Mouse (Mus musculus): ENCODE data around the gene Dpm2. TPM values are rescaled to one million over a fixed set of nuclear protein-coding genes. Genes with fewer than 3 reads are reported as not detected.

Dpm2 gene
- polyA plus RNA-seq, 1 experiment from 2014 or later, result 136 TPM

DNA sequence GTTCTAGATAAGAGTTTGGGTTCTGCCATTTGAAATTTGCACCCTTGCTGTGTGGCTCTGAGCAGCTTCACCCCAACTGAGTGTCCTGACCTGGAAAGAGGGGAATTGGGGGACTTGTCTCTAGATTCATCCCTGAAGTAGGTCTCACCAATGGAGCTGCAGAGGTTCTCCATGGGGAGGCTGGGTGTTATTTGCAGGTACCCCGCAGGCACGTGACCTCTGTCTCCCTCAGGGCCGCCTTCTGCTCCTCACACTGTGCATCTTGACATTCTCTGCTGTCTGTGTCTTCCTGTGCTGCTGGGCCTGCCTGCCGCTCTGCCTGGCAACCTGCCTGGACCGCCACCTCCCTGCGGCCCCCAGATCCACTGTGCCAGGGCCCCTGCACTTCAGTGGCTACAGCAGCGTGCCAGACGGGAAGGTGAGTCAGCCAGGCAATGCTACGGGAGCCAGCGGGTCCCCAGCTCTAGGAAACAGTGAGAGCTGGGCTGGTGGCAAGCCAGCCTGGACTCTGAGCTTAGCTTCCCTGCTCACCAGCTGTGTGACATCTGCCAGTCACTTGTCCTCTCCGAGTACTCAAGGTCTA is 18.6 kb downstream of the Dpm2 start:
- Histone ChIP-seq H3K4me3 (no peak overlapping the region), H3K27me3 (no peaks in the 10 kb centered on the region), H3K4me1 (peaks cover 27% of the 10 kb centered on the region), H3K9me3 (no peaks in the 10 kb centered on the region), H3K9ac (replicated peaks) (0 out of 2 replicates have a peak overlapping the region, but pooled peaks have one; percentile 24), H3K4me2 (replicated peaks) (no peak overlapping the region), H3K27ac (replicated peaks) (no peak overlapping the region), H3K36me3 (no peaks in the 10 kb centered on the region)
- no peak for ATAC-seq (replicated peaks)
- 61% methylated on average over 11 of the region's 11 CpGs for WGBS

DNA sequence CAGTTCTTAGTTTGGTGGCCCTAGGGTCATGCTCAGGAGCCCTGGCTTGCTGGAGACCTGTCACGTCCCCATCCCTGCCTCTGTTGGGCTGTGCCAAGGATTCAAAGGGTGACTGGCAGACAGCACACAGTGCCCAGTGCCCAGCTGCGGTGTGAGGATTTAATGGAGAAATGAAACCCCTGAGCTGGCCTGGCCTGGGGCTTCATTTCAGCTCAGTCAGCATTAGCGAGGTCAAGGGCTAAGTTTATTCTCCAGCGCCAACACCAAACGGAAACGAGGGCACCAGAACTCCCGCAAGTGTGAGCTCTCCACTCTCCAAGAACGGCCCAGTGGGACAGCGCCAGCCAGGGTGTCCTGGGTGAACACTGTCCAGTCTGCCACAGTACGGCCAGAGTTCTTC is 19.6 kb downstream of the Dpm2 start:
- H3K27ac ChIP-seq (replicated peaks), result no peak overlapping the region
- no peak for ATAC-seq (replicated peaks)
- no peaks in the 10 kb centered on the region for H3K36me3 ChIP-seq
- H3K27me3 ChIP-seq, result no peaks in the 10 kb centered on the region
- no peak overlapping the region for H3K4me3 ChIP-seq
- H3K9ac ChIP-seq (replicated peaks), result no peak overlapping the region
- WGBS, result 84% methylated on average over 10 of the region's 10 CpGs
- peaks cover 27% of the 10 kb centered on the region for H3K4me1 ChIP-seq
- no peak overlapping the region for H3K4me2 ChIP-seq (replicated peaks)
- no peaks in the 10 kb centered on the region for H3K9me3 ChIP-seq

DNA sequence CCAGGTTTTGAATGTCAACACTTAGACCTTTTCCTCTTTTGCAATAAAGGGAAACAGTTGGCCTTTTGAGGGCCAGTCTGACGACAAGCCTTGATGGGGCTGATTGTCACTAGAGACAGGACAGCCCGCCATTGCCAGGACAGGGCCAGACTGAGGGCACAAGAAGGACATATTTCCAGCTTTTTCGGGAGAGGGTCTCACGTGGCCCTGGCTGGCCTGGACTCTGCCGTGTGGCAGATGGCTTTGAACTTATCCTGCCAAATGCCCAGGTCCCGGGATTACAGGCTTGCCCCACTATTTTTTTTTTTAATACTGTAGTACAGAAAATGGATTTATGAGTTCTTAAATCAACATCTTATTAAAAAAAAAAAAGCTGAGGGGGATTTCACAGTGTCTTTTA is 20.6 kb downstream of the Dpm2 start:
- no peaks in the 10 kb centered on the region for H3K27me3 ChIP-seq
- no peak overlapping the region for H3K27ac ChIP-seq (replicated peaks)
- H3K4me2 ChIP-seq (replicated peaks), result no peak overlapping the region
- H3K36me3 ChIP-seq, result no peaks in the 10 kb centered on the region
- no peak overlapping the region for H3K4me3 ChIP-seq
- no peaks in the 10 kb centered on the region for H3K9me3 ChIP-seq
- no peak overlapping the region for H3K9ac ChIP-seq (replicated peaks)
- WGBS, result 79% methylated on average over 6 of the region's 6 CpGs
- peaks cover 29% of the 10 kb centered on the region for H3K4me1 ChIP-seq
- ATAC-seq (replicated peaks), result no peak

DNA sequence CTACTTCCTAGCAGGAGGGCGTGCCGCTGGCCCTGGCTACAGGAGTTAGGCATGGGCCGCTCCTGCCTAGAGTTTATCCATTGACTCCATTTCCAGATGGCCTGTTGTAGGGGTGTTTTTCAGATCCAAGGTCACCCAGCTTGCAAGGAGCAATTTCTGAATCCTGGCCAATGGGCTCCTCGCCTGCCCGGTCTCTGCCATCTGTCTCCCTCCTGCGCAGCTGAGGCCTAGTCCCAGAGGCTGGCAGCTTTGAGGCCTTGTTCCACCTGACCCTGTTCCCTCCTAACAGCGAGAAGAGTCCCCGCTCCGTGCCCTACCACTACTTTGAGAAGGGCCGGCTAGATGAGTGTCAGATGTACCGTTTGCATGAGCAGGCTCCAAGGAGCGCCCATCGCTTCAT is 26.1 kb downstream of the Dpm2 start:
- Histone ChIP-seq H3K4me3 (no peak overlapping the region), H3K4me2 (replicated peaks) (no peak overlapping the region), H3K27ac (replicated peaks) (peak overlapping the region; percentile 40), H3K36me3 (no peaks in the 10 kb centered on the region), H3K27me3 (no peaks in the 10 kb centered on the region), H3K4me1 (peaks cover 10% of the 10 kb centered on the region), H3K9me3 (no peaks in the 10 kb centered on the region), H3K9ac (replicated peaks) (no peak overlapping the region)
- no peak; the same call in 1 of the 2 replicates for ATAC-seq (replicated peaks)
- WGBS, result 77% methylated on average over 13 of the region's 13 CpGs

DNA sequence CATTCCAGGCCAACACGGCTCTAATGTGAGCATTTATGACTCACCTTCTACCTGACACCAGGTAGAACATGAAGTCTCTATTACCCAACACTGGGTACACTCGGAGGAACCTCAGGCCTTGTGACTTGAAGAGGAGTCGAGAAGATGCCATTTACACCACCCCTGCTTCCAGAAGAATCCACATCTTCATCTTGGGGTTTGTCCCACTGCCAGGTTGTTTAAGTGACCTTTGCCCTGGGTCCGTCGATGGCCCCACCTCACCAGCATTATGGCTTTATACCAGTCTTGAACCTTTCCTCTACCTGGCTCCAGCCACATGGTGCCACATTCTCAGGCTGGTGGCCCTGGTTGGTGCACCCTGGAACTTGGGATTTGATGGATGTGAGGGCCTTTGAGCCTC is 26.6 kb downstream of the Dpm2 start:
- WGBS, result 95% methylated on average over 5 of the region's 5 CpGs
- no peak overlapping the region for H3K4me3 ChIP-seq
- peak overlapping the region; percentile 40 for H3K27ac ChIP-seq (replicated peaks)
- no peak overlapping the region for H3K9ac ChIP-seq (replicated peaks)
- no peaks in the 10 kb centered on the region for H3K27me3 ChIP-seq
- H3K4me1 ChIP-seq, result peaks cover 10% of the 10 kb centered on the region
- ATAC-seq (replicated peaks), result no peak
- no peaks in the 10 kb centered on the region for H3K36me3 ChIP-seq
- no peak overlapping the region for H3K4me2 ChIP-seq (replicated peaks)
- no peaks in the 10 kb centered on the region for H3K9me3 ChIP-seq

DNA sequence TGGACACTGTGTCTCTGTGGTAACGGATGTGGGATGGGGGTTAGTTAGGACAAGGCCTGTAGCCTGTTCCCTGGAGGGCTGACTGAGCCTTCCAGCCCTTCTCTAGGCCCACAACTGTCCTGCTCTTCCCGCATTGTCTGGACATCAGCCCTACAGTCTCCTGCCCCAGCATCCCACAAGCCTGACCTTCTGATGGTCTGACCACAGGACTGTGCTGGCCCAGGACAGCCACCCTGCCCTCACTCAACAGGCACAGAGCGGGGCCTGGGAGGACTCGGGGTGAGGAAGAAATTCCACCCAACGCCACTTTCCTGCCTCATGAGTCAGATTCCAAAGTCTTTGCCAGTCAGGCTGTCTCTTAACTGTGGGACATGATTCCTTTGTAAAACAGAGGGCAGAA is 27.0 kb downstream of the Dpm2 start:
- H3K4me3 ChIP-seq, result no peak overlapping the region
- ATAC-seq (replicated peaks), result no peak
- H3K4me1 ChIP-seq, result peaks cover 14% of the 10 kb centered on the region
- no peak overlapping the region for H3K4me2 ChIP-seq (replicated peaks)
- no peak overlapping the region for H3K27ac ChIP-seq (replicated peaks)
- H3K9ac ChIP-seq (replicated peaks), result no peak overlapping the region
- no peaks in the 10 kb centered on the region for H3K27me3 ChIP-seq
- 88% methylated on average over 5 of the region's 5 CpGs for WGBS
- H3K36me3 ChIP-seq, result no peaks in the 10 kb centered on the region
- no peaks in the 10 kb centered on the region for H3K9me3 ChIP-seq

DNA sequence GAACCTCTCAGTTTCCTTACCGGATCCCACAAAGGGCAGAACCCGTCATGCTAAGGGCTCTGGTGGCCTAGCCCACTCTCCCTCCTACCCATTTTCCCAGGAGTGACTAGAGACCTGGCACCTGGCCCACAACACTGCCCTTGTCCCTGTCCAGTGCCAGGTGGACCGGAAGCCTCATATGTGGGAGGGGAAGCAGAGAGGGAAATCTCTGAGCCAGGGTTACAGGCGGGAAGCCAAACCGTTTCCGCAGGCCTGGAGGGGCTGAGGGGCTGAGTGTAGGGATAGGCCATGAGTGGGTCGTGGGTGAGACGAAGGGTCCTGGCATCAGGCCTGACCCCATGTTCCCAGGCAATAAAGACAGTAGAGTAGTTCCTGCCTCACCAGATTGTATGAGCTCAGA is 27.8 kb downstream of the Dpm2 start:
- no peak overlapping the region for H3K9ac ChIP-seq (replicated peaks)
- H3K27ac ChIP-seq (replicated peaks), result no peak overlapping the region
- WGBS, result 85% methylated on average over 8 of the region's 8 CpGs
- no peak for ATAC-seq (replicated peaks)
- H3K4me3 ChIP-seq, result no peak overlapping the region
- peaks cover 14% of the 10 kb centered on the region for H3K4me1 ChIP-seq
- H3K4me2 ChIP-seq (replicated peaks), result no peak overlapping the region
- no peaks in the 10 kb centered on the region for H3K27me3 ChIP-seq
- H3K36me3 ChIP-seq, result no peaks in the 10 kb centered on the region
- no peaks in the 10 kb centered on the region for H3K9me3 ChIP-seq

DNA sequence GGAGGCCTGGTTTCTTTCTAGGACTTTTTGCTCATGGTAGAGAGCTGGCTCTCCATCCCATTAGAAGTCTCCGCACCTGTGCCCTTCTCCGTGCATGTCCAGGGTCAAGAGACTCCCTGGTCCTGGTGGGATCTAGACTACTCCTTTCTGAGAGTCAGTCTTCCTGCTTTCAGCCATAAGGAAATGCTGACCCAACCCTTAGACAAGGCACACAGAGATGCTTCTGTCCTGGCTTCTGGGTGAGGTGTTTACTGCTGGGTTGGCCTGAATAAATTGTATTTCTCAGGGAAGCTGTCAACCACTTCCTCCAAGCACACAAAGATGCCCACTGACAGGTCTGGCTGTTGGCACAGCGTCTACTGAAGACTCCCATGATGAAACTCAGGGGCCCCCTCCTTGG is 28.8 kb downstream of the Dpm2 start, which contains the start of gene St6galnac6:
St6galnac6 (plus strand) TSS at position 301 of the 400 bp plus-strand sequence.
- no peak within 1 kb of the TSS for H3K27ac ChIP-seq (replicated peaks)
- H3K9me3 ChIP-seq, result no peaks in the 10 kb centered on the region
- no peak for ATAC-seq (replicated peaks)
- no peaks in the 10 kb centered on the region for H3K27me3 ChIP-seq
- no peak within 1 kb of the TSS for H3K9ac ChIP-seq (replicated peaks)
- WGBS, result 89% methylated on average over 3 of the region's 3 CpGs
- H3K4me2 ChIP-seq (replicated peaks), result no peak within 1 kb of the TSS
- H3K36me3 ChIP-seq, result no peaks in the 10 kb centered on the region
- no peak within 1 kb of the TSS for H3K4me3 ChIP-seq
- peaks cover 14% of the 10 kb centered on the region for H3K4me1 ChIP-seq

DNA sequence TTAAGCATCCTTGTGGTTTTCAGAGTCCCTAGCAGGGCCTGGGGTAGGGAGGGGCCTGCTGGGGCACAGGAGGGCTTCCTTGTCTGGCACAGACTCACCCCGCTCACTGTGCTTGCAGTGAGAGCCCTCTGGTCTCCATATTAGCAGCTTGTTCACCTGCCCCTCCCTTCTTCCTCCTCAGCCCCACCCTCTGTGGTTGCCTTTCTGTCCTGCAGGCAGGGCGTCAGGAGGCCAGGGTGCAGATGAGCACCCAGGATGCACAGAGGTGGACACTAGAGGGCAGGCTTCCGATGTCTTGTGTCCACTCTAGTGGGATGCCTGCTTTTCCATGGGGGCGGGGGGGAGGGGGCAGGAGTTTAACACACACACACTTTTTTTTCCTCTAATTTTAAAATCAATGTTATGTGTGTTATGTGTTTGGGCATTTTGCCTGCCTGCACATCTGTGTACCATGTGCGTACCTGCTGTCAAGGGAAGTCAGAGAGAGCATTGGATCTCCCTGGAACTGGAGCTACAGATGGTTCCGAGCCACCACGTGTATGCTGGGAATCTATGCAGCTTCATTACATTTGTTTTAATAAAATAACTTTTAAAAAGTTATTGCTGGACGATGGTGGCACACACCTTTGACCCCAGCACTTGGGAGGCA is 30.9 kb downstream of the Dpm2 start:
- WGBS, result 37% methylated on average over 8 of the region's 8 CpGs
- H3K4me3 ChIP-seq, result no peak overlapping the region
- no peaks in the 10 kb centered on the region for H3K27me3 ChIP-seq
- H3K4me1 ChIP-seq, result peaks cover 11% of the 10 kb centered on the region
- no peak overlapping the region for H3K9ac ChIP-seq (replicated peaks)
- ATAC-seq (replicated peaks), result no peak
- no peak overlapping the region for H3K4me2 ChIP-seq (replicated peaks)
- no peaks in the 10 kb centered on the region for H3K9me3 ChIP-seq
- no peaks in the 10 kb centered on the region for H3K36me3 ChIP-seq
- no peak overlapping the region for H3K27ac ChIP-seq (replicated peaks)

DNA sequence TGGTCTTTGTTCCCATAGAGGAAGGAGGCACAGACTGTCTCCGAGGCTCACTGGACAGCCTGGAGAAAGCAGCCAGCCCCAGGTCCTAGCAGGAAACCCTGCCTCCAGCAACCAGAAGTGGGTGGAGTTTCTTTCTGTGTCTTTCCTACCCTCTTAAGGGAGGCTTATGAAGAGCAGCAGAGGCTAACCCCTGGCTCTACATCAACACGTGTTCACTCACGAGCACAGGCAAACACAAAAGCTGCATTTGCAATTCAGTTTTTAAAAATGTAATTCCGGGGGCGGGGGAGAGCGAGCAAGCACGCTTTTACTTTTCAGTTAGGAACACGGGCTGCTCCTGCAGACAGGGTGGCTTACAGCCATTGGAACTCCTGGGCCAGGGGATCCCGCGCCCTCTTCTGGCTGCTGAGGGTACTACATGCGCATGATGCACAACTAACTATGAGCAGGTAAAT is 32.0 kb downstream of the Dpm2 start:
- WGBS, result under 1% methylated on average over 11 of the region's 11 CpGs
- Histone ChIP-seq H3K9me3 (no peaks in the 10 kb centered on the region), H3K27me3 (no peaks in the 10 kb centered on the region), H3K9ac (replicated peaks) (no peak overlapping the region), H3K4me1 (peaks cover 15% of the 10 kb centered on the region), H3K36me3 (no peaks in the 10 kb centered on the region), H3K4me2 (replicated peaks) (peak overlapping the region; percentile 31), H3K27ac (replicated peaks) (no peak overlapping the region), H3K4me3 (peak overlapping the region; percentile 26)
- ATAC-seq (replicated peaks), result no peak

DNA sequence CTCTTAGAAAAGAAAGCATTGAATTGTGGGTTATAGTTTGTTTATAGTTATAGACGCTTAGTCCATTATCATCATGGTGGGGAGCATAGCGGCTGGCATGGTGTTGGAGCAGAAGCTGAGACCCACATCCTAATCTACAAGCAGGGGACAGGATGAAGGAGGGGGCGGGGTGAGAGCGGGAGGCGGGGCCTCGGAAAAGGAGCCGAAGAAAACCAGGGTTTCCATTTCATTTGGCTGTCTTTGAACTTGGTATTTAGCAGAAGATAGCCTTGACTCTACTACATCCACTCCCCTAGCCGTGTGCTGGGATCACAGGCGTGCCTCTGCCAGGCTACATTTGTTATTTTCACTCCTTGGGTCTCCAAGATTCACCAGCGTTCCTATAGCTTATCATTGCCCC is 34.0 kb downstream of the Dpm2 start:
- Histone ChIP-seq H3K4me2 (replicated peaks) (no peak overlapping the region), H3K36me3 (no peaks in the 10 kb centered on the region), H3K4me3 (no peak overlapping the region), H3K27me3 (no peaks in the 10 kb centered on the region), H3K4me1 (peaks cover 26% of the 10 kb centered on the region), H3K27ac (replicated peaks) (no peak overlapping the region), H3K9me3 (no peaks in the 10 kb centered on the region), H3K9ac (replicated peaks) (no peak overlapping the region)
- WGBS, result 54% methylated on average over 10 of the region's 10 CpGs
- ATAC-seq (replicated peaks), result no peak

DNA sequence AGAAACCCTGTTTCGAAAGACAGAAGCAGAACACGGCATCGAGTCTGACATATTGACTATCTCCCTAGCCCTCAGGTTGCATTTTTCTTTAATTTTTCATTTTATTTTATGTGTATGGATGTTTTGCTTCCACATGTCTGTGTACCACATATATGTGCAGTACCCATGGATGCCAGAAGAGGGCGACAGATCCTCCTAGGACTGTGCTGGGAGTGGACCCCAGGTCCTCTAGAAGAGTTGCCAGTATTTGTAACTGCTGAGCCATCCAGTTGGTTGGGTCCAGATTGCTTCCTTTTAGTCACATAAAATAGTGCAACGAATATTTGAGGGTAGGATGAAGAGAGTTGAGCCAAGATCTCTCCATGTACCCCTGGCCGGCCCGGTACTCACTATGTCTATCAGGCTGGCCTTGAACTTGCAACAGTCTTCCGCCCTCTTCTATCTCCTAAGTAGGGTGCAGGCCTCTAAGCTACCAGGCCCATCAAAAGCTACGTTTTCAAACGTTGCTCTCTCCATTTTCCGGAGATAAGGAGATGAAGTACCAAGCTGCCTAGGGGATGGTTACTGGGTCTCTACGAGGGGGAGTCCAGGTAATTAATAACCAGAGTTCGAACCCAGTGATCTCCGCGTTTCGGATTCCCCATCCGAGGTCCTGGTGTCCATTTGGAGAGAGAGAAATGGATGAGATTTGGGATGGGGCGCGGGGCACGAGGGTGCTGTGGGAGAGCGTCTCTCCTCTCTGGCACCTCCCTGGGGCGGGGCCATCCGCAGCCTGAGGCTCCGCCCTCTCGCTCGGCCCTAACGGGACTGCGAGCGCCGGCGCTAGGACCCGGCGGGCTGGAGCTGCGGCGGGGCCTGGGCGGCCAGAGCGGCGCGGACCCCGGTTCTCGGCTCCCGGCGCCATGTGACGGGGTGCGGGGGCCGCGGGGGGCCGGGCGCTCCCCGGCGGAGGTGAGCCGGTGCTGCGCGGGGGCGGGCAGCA is 35.8 kb downstream of the Dpm2 start:
- peak; percentile 85 for ATAC-seq (replicated peaks)
- Histone ChIP-seq H3K27me3 (no peaks in the 10 kb centered on the region), H3K4me1 (peaks cover 32% of the 10 kb centered on the region), H3K27ac (replicated peaks) (no peak overlapping the region), H3K9ac (replicated peaks) (peak overlapping the region; percentile 79), H3K4me3 (peak overlapping the region; percentile 82), H3K4me2 (replicated peaks) (peak overlapping the region; percentile 93), H3K9me3 (no peaks in the 10 kb centered on the region), H3K36me3 (no peaks in the 10 kb centered on the region)
- 11% methylated on average over 55 of the region's 55 CpGs for WGBS

Measured in forebrain, embryonic 15.5 days (tissue).